Mouse (Mus musculus) cerebellum, postnatal 25 days (tissue): Measurements from ENCODE around the gene Lrrc75a.

Experiments used
- DNase-seq, 2 experiments: peaks; one replicate each; pipeline ENCODE4 v3.0.0; 2021; ENCODE audit warnings: mixed read lengths in 2 of 2

Gene Lrrc75a

DNA sequence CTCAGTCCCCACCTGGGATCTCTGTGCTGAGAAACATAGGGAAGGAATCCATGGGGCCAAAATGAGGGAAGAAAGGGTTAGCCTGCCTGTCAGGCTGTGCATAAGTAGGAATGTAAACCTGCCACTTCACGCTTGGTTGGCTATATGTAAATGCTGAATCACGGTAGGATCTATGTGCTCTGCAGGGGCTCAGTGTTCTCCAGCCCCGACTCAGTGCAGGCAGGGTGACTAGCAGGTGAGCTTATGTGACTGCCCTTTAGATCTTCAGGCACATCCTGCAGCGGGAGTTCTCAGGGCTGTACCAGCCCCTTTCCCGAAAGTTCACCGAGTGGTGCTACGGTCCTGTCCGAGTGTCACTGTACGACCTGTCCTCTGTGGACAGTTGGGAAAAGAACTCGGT, 58.9 kb downstream of the Lrrc75a start:
- DNase-seq = no peak

DNA sequence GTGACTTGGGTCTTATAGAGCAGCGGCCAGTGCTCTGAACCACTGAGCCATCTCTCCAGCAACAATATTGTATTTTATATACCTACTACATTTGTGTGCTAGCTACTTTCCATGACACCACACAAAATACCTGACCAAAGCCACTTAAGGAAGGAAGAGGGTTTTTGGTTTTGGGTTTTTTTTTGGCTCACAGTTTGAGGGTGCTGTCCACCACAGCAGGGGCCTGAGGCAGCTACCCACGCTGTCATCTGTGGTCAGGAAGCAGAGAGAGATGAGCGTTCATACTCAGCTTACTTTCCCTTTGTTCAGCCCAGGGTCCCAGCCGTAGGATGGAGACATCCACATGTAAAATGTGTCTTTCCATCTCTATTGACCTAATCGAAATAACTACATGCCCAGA, 61.3 kb downstream of the Lrrc75a start:
- no peak for DNase-seq

DNA sequence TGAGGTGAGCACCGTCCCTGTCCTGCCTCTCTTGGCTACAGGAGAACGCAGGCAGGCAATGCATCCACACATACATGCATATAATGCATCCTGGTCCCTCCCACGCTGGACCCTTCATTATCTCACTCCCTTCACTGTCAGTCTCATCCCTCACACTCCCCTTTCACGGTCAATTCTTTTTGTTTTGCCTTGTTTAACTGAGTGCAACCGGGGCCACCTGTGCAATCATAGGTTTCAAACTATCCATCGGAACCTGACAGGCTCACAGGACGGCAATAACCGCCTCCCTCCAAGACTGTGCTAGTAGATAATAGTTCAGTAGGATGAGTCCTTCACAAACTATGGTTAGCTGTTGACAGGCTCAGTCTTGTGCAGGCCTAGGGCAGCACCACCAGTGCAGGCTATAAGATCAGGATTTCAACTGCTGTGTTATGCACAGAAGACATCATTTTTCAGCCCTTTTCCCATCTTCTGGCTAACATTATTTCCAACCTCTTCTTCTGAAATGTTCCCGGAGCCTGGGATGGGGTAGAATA, 63.6 kb downstream of the Lrrc75a start:
- no peak for DNase-seq

DNA sequence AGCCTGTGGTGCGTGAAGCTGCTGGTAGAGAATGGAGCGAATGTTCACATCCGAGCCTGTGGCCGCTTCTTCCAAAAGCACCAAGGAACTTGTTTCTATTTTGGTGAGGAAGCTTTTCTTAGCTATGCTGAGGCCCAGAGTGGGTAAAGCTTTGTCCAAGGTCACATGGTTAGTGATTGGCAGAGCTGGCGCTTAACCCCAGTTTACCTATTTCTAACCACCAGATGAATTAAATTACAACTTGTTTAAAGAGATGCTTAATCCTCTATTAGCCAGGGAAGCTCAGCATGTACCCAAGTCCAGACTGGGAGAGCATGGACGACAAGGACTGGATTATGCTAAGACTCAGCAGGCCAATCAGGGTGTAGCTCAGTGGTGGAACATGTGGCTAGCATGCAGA, 65.3 kb downstream of the Lrrc75a start:
- no peak for DNase-seq

GRCm38 (mm10) chr11:62576530-62577152, 71.7 kb downstream of the Lrrc75a start:
- DNase-seq = peak; percentile 25 to 46

DNA sequence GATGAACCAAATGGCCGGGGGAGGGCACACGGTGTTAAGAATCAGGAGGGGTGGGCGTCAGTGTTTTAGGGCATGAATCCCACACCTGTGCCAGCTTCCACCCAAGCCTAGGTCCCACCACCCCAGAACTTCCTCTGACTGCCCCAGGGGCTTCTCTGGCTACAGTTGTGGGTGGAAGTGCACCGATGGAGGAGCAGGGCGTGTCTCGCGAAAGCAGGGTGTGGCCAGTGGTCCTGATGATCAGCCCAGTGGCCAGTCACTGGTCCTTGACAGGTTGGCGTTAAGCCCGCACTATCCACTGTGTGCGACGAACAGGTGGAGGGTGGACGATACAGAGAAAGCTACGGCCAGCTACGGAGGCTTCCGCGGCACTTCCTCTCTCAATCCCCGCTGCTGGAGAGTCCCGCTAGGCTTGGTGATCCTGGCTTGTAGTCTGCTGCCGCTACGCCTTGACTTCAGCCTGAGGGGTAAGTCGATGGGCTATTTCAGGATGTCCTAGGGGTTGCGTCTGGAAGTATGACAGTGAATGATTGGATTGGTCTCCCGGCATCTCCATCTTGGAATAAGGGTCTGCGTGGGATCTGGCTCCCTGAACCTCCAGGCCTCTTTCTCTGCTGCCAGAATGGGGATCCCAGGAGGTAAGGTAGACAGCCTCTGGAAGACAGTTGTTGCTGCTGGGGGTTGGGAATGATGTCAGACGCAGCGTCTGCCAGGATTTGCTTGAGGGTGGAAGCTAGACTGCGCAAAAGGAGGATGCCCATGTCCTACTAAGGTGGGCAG, 72.5 kb downstream of the Lrrc75a start:
- DNase-seq = peak; percentile 82 to 90

DNA sequence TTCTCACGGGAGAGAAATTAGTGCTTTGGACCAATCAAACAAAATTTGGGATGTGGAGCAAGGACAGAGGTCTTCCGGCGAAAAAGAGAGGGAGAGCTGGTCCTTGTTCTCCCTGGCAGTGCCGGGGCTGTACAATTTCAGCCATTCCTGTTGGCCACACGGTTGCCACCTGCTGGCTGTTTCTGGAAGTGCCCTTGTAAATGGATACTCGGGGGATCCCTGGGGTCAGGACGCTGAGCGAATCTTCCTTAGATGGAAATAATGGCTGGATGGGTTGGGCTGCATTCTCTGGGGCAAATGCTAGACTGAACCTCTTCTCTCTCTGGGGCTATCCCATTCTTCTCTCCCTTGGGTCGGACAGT, 73.0 kb downstream of the Lrrc75a start:
- DNase-seq = peak; percentile 93 to 95

DNA sequence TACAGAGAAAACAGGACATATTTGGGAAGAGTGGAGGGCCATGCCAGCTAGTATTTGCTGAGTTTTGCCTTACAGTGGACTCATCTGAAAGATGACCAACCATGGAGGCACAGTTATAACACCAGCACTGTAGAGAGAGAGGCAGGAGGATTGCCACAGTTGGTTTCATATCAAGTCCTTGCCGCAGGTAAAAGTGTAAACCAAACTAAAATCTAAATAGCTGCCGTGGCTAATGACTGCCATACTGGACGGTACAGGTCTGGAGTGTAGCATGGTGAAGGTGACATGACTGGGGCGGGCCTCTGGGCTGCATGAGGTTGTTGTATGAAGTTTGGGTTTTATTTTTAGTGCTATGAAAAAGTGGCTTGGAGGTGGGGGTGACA, 73.6 kb downstream of the Lrrc75a start:
- no peak for DNase-seq

DNA sequence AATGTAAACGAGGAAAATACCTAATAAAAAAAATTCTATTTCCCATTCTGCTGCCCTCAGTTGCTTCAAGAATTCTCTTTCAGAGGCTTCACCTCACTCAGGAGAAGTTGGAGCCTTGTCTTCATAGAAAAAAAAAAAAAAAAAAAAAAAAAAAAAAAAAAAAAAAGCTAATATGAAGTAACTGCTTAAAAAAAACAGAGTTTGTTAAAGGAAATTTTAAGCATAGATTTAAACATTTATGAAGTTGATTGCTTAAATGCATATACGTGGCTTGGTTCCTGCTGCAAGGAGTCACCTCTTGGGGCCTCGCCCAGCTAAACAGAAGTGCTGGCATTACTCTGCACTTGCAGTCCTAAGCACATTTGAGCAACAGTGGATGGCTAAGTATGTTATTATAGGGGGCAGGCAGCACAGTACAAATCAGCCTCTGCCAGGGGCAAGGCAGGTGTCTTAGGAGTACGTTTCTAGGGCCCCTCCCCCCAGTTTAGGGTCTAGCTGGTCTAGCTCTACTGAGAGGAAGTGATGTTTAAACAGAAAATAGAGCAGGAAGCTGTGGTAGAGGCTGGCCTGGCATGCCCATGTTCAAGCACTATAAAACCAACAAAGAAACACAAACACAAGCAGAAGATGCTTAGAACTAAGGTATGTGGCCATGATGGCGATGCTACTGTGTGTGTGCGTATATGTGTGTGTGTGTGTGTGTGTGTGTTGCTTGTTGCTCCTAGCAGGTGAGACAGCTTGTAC, 74.2 kb downstream of the Lrrc75a start, which contains the start of gene Trpv2:
Gene Trpv2, plus strand, starts transcription at position 528 of the 744 bp plus-strand sequence.
- DNase-seq = no peak

DNA sequence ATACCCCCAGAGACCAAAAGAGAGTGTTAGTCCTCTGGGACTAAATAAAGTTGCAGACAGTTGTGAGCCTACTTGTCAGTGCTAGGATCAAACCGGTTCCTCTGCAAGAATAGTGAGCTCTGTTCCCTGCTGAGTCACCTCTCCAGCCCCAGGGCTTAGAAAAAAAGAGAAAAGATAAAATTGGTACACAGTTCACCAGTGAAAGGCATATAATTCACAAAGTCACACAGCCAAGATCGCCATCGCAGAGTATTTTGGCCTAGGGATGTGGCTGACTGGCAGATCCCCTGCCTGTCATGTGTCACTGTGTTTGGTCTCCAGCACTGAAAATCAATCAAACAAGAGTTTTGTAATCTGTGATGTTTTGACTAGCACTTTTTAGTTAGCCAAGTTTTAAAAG, 80.0 kb downstream of the Lrrc75a start:
- DNase-seq = no peak

DNA sequence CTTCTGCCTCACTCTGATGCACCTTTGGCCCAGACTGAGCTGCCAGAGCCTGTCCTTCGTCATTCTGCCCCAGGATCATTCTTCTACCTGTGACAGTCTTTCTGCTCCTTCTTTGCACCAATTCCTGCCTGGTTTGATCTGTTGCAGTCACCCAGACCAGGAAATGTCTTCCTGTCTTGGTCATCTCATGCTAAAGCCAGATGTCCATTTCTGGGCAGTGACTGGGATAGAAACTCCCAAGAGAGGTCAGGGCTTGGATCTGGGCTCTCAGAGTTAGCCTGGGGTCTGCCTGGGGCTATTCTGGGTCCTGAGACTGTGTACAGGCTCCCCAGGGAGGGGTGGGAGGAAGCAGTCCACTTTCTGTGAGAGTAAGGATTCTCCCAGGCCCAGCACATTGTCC, 82.1 kb downstream of the Lrrc75a start:
- no peak for DNase-seq

- no peak for DNase-seq
These were observed 82.6 kb downstream of the Lrrc75a start for GRCm38 (mm10) chr11:62565747-62566146.

DNA sequence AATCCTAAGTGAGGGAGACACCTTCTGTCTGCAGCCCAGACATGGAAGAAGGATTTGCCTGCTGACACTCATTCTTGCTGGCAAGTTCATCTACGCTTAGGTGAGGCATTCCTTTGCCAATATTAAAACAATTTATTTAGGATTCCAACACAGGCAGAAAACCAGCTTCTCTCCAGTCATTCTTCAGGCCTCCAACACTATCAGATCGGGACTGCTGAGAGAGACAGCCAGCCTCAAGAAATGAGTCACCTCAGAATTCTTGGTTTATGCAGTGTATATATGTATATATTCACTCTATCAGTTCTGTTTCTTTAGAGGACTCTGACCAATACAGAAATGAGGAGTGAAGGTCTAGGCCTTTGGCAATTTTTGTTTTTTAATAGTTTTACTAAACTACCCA, 84.7 kb downstream of the Lrrc75a start:
- no peak for DNase-seq

DNA sequence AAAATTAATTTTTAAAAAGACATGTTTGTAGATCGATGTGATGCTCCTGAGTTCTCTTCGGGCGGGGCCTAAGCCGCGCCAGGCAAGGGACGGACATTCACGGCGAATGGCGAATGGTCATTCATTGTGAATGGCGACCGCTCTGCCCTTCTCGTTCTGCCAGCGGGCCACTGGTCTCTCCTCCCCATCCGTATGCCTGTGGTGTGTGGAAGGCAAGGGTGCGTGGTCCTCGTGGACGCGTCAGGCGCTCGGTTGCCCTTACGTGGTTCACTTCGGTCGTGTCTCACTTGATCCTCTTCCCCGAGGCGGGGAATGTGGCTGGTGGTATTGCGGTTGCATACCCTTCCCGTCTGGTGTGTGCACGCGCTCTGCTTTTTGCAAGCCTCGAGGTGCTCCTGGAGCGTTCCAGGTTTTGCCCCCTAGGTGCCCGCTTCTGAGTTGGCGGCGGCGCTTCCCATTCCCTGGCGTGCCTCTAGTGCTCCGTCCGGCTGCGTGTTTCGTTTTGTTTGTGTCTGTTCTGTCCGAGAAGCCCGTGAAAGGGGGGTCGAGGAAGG, 87.8 kb downstream of the Lrrc75a start:
- peak; percentile 25 to 39 for DNase-seq

DNA sequence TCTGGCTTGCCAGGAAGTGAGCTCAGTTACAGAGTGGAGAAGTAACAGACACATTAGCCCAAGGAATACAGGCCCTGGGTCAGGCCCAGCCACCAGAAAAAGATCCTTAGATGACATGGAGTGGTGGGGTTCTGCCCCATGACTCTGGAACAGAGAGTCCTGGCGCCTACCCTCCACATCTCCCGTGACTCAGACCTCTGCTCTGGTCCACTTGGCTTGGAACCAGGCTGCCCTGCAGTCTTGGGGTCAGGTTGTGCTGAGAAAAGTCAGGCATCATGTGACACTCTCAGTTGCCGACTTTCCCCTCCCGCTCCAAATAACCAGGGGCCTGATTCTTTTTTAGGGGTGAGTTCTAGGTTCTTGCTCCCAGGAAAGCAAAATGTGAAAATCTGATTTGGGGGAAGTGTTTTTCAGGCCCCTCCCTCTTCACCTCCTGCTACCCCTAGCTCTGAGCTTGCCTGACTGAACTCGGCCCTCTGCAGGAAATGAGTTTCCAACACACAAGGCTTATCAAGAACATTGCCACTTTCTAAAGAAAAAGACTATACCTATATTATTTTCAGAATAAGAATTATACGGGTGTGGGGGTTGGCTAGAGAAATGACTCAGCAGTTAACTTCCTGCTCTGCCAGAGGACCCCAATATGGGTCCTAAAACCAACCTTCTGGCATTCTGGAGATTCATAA, 89.2 kb downstream of the Lrrc75a start:
- DNase-seq = no peak

DNA sequence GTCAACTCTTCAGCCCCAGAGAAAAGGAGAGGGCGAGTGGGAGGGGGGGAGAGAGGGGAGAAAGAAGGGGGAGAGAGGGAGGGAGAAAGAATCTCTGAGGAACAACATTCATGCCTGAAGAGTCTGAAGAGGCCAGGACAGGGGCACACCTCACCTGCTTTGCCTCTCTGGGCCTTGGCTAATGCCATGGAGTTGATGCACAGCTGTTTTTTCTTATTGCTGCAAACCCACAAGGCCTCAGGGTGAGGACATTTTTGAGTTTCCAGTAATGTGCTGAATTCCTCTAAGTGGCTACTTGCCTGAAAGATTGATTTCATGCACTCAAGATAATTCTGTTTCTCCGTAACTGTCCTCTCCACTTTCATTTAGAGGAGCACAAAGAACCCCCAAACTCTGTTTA, 90.2 kb downstream of the Lrrc75a start:
- DNase-seq = no peak

GRCm38 (mm10) chr11:62557205-62557604, 91.1 kb downstream of the Lrrc75a start:
- no peak for DNase-seq

- no peak for DNase-seq
These were observed 92.4 kb downstream of the Lrrc75a start for GRCm38 (mm10) chr11:62555896-62556412.

- no peak for DNase-seq
These were observed 93.3 kb downstream of the Lrrc75a start for GRCm38 (mm10) chr11:62554934-62555517.
